Mouse (Mus musculus) MEL (cell line): Measurements from ENCODE around the gene Sema6b.

Experiments
- BHLHE40 ChIP-seq: IDR thresholded peaks from 2 replicates; pipeline ENCODE4 v1.6.1; 2012; ENCODE audit warnings: low read depth, mild to moderate bottlenecking, inconsistent platforms, low read length, improper control_type of control experiment, borderline replicate concordance
- CHD2 ChIP-seq: IDR thresholded peaks from 2 replicates; pipeline ENCODE4 v1.6.1; 2011; ENCODE audit warnings: low read length, improper control_type of control experiment
- CTCF ChIP-seq, 3 experiments: IDR thresholded peaks in 2 of 3; conservative IDR thresholded peaks in 1 of 3; 2 replicates each; pipeline ENCODE4 v1.5.1; 2011 to 2012; ENCODE audit warnings: low read length in 3 of 3, low read depth in 2 of 3, mild to moderate bottlenecking in 2 of 3, improper control_type of control experiment in 1 of 3, inconsistent platforms in 1 of 3, mixed read lengths in 1 of 3, moderate library complexity in 1 of 3; ENCODE audit not compliant: control insufficient read depth in 1 of 3, insufficient read depth in 1 of 3, poor library complexity in 1 of 3, severe bottlenecking in 1 of 3
- ELF1 ChIP-seq: IDR thresholded peaks from 2 replicates; pipeline ENCODE4 v1.6.1; 2014; ENCODE audit warnings: low read depth, mild to moderate bottlenecking, inconsistent platforms, low read length, improper control_type of control experiment, moderate library complexity
- MXI1 ChIP-seq: IDR thresholded peaks from 2 replicates; pipeline ENCODE4 v1.6.1; 2011; ENCODE audit warnings: mild to moderate bottlenecking, low read depth, low read length, improper control_type of control experiment
- POLR2A ChIP-seq, 2 experiments: IDR thresholded peaks; 2 replicates each; pipeline ENCODE4 v1.6.1; 2011 to 2012; ENCODE audit warnings: low read length in 2 of 2, mild to moderate bottlenecking in 2 of 2, control low read depth in 1 of 2, improper control_type of control experiment in 1 of 2, low read depth in 1 of 2, moderate library complexity in 1 of 2; ENCODE audit not compliant: control insufficient read depth in 1 of 2, insufficient read depth in 1 of 2, poor library complexity in 1 of 2
- USF1 ChIP-seq: IDR thresholded peaks from 2 replicates; pipeline ENCODE4 v1.6.1; 2014; ENCODE audit warnings: low read depth, mild to moderate bottlenecking, inconsistent platforms, low read length, improper control_type of control experiment, moderate library complexity
- ZC3H11A ChIP-seq: IDR thresholded peaks from 2 replicates; pipeline ENCODE4 v1.6.1; 2012; ENCODE audit warnings: low read depth, mild to moderate bottlenecking, inconsistent platforms, low read length, improper control_type of control experiment
- ZKSCAN1 ChIP-seq: IDR thresholded peaks from 2 replicates; pipeline ENCODE4 v1.6.1; 2012; ENCODE audit warnings: low read depth, mild to moderate bottlenecking, inconsistent platforms, low read length, improper control_type of control experiment, moderate library complexity
- ZMIZ1 ChIP-seq: IDR thresholded peaks from 2 replicates; pipeline ENCODE4 v1.6.1; 2012; ENCODE audit warnings: low read depth, mild to moderate bottlenecking, inconsistent platforms, low read length, improper control_type of control experiment, moderate library complexity
- ZNF384 ChIP-seq: IDR thresholded peaks from 2 replicates; pipeline ENCODE4 v1.6.1; 2012; ENCODE audit warnings: low read depth, mild to moderate bottlenecking, inconsistent platforms, low read length, improper control_type of control experiment

- TF ChIP-seq CTCF (IDR thresholded peaks at IDR 0.05 in 2 of 3, conservative IDR thresholded peaks at IDR 0.05 in 1 of 3; ENCODE audit: control insufficient read depth in 1 of 3, insufficient read depth in 1 of 3, low read depth in 2 of 3, low read length in 3 of 3, poor library complexity in 1 of 3, severe bottlenecking in 1 of 3) (no peak), POLR2A (IDR thresholded peaks at IDR 0.05; ENCODE audit: control insufficient read depth in 1 of 2, insufficient read depth in 1 of 2, low read depth in 1 of 2, low read length in 2 of 2, poor library complexity in 1 of 2) (no peak), ZNF384 (no peak), ZC3H11A (no peak), BHLHE40 (no peak), ELF1 (no peak), ZMIZ1 (no peak), USF1 (no peak), ZKSCAN1 (no peak), MXI1 (no peak), CHD2 (no peak)
These were observed 23.9 kb downstream of the Sema6b start for GRCm38 (mm10) chr17:56116193-56116592.
